Mouse (Mus musculus): ENCODE measurements at regions not wholly inside any gene's neighbourhood (a gene's known extent, or its start where the extent isn't known, plus 50 kb on each side); places are given as distances from the start of the nearest gene placed in this dataset.
"Not testable (repeated sequence)": the region's sequence is repeated elsewhere in the genome, so short reads cannot be mapped to it uniquely, and the experiment has no call there.

DNA sequence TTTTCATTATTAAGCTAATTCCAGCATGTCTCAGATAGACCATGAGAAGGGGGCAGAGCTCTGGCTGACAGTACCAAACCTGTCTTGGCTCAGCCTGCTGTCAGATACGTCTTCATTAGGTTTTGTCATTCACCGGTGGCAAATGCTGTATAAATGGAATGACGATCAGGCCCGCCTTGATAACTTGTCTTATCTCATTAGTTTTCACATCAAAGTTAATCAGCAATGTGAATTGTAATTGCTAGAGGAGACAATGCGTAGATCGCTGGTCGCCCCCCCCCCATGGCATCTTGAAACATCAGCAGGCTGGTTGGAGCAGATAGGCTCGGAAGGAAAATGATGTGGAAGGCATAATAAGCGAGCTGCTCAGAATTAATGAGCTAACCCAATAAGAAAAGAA lies 132.5 kb upstream of the Kiz start:
- DNase-seq (ENCODE audit: extremely low spot score, low spot score): no peak

DNA sequence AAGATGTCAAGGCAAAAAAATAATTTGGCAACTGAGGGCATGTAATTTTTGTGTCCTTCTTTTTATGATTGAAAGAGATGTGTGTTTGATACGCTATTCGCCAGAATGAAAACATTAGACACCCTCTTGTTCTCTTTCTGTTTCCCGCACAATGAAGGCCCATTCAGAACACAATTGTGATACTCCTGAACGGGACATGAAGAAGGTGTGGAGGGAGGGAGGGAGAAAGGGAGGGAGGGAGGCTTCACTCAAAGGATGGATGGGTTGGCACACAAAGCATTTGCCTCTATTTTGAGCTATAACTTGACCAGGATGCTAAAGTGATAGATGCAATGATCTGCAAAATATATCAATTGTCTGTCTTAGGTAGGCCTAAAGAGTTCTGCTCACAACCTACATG lies 132.0 kb upstream of the Kiz start:
- DNase-seq (ENCODE audit: extremely low spot score, low spot score): no peak

DNA sequence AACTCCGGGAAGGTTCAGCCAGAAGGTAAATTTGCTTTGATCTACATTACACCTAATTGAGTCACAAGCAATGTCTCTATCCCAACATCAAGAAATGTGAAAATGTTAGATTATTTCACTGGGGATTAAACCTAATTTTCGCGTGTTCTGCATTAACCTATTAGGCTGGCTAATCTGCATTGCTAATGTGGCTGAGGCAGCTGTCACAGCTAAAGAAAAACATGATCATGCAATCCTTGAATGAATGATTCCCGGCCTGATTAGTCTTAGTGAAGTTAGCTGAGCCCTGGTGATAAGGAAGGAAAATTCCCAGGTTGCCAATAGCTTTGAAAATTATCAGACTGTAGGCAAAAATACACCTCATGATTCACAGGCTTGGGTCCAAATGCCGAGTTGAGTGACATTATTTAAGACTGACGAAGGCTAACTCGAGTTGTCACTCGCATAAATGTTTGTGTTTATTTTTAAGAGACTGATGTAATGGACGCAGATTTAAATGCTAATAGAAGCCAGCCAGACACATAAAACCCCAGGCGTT lies 131.5 kb upstream of the Kiz start:
- no peak for DNase-seq (ENCODE audit: extremely low spot score, low spot score)

DNA sequence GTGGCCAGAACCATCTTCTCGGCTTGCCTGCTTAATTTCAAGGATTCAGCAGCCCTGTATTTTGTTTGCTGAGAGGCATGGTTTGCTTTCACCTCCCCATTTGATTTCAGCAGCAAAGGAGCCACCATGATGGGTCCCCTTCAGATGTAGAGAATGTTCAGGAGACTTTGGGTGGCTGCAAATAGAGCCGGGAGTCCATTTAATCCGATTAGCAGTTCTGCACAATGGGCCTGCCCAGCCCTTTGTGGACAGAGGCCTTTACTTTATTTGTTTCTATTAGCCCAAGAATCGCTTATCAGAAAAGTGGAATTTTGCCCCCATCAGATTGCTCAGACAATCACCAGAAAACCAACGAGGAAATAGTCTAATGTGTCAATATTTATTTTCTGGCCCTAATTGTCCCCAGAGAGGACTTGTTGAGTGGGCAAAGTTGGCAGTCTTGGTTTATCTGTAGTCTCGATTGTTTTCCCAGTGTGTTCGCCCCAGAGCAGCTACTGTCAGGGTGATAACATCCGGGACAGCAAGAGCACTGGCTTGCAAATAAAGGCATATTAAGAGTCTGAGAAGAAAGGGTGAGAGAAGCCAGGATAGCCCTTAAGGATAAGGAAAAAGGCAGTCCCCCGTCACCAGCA lies 130.6 kb upstream of the Kiz start:
- DNase-seq (ENCODE audit: extremely low spot score, low spot score): no peak

DNA sequence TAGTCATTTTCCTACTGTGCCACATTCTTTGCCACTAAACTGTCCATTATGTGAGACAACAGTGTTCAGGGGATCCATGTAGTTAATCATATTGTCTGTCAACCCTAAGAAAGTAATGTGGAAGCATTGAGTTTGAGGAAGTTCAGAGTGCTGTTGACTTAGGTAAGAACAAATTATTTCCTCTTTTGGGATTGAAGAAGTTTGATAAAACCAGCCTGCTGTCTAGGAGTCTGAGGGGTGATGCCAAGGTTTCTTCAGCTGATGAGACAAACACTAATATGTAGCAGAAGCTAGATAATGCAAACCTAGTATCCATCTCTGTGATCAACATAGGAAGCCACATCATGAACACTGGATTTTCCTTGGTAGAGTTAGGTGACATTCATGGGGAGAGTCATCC lies 127.0 kb upstream of the Kiz start:
- DNase-seq (ENCODE audit: extremely low spot score, low spot score): no peak

DNA sequence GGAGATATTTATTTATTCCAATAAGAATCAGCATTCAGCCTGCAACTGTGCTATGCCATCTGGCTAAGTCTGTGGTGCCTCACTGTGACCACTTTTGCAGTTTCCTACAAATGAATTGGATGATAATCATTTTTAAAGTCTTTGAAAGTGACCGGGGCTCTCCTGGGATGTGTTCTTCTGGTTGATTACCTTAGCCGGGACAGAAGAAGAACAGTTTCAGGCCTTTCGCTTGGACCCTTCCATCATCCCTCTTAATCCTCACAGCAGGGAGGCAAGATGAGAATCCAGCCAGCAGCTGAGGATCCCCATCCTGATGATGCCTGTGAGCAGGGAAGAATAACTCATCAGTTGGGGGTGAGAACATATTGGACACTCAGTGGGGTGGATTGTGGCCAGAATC lies 124.6 kb upstream of the Kiz start:
- DNase-seq (ENCODE audit: extremely low spot score, low spot score): no peak

DNA sequence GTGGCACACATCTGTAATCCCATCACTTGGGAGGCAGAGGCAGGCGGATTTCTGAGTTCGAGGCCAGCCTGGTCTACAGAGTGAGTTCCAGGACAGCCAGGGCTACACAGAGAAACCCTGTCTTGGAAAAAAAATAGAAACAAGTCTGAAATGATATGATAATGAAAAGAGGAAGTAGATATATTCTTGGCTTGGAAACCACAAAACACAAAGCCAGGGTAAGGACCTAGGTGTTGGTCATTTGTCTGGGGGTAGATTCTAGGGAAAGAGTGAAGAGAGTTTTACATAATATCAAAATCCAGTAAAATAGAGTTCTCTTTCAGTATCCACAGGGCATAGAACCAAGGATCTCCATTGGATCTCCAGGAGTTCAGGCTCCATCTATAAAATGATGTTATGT lies 122.8 kb upstream of the Kiz start:
- DNase-seq (ENCODE audit: extremely low spot score, low spot score): not testable (repeated sequence)

DNA sequence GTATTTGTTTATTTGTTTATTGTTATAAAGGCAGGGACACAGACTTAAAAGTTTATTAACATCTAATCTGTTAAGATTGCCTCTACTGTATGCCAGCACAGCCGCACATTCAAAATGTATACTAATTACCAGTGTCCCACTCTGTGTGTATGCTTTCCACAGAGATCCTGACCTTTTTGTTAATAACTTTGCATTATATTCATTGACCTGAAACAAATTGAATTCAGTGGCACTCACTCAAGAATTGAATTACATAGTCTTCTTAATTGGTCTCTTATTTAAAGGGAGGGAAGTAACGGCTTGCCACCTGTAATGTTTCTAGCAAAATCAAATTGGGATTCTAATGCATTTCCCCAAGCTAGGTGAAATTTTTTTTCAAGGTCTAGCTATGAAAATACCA lies 111.3 kb upstream of the Kiz start:
- no peak for DNase-seq (ENCODE audit: extremely low spot score, low spot score)

DNA sequence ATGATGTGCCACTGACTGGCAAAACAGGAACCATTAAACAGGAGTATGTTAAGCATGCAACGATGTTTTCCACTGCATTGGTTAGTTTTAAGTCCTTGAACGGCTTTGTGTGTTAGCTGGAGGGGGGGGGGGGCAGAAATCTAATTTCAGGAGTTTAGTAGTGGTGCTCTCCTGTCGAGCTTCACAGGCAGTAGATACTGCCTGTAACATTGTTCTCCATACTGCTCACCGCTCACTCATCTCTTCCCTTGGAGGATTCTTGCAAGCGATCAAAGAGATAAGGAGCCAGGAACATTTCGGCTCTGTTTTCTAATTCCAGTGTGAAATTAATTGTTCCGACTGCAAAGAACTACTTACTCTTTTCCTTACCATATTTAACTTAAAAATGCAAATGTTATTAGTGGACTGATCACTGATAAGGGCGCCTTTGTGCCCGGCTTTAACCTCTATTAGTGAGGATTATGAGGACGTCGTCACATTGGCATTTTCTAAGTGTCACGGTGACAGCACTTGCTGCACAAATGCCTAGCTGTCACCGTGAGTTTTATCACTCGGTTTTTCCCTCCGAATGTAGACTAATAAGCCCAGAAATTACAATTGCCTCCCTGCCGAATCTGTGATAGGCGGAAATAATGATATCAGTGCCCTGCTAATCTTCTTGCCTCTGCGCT lies 110.5 kb upstream of the Kiz start:
- no peak for DNase-seq (ENCODE audit: extremely low spot score, low spot score)

DNA sequence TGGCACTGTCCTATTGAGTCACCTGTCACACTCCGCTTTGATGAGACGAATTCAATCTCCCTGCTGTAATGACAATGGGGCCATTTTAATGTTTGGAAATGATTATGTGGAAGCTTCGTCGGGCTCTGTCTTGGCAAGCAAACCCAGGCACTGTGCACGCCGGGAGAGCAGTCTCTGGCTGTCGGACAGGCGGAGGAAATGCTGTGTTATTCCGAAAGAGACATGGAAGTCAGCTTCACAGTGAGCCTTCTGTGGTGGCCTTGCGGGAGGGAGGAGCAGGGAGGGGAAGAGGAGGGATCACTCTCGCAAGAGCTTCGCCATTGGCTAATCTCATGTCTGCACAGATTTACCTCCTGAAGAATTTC lies 110.0 kb upstream of the Kiz start:
- no peak for DNase-seq (ENCODE audit: extremely low spot score, low spot score)

DNA sequence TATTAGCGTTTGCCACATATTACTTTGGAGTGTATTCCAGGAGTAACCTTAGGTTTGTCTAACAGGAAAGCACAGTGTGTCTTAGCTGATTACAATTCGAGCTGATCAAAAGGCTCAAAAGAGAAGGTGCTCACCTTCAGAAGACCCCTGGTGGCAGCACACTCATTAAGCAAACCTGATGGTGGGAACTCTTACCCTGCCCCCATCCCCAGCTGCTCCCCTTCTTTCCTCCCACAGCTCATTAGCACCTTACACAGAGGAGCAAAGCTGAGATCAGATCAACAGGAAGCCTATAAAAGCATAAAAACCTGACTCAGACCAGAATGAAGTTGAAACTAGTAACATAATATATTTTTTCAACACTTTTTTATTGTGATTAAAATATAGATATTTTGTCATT lies 101.7 kb upstream of the Kiz start:
- no peak for DNase-seq (ENCODE audit: extremely low spot score, low spot score)

DNA sequence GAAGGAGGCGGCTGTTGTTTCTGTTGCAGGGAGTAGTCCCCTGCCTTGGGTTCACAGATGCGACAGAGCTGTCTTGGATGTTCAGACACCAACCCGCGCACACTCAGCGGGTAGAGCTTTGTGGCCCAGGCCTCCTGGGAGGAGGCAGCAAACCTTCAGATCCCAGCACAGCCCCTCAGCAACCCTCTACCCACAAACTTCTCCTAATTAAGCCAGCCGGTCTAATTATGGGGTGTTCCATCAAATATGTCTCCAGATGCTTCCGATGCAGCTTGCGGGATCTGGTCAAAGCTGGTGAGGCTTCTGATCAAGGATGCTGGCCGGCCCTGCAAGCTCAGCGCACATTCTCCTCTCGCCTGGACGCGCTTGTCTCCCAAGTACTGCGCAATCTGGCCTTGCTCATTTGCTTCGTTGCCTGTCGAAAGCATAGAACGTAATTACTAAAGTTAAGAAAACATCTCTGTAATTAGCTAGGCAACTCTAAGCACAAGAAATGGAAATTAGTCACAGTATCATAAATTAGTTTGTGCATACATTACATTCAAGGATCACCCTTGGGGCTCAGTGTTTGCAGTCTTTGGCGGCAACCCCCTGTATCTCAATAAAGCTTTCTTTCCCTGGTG lies 92.0 kb upstream of the Kiz start:
- DNase-seq (ENCODE audit: extremely low spot score, low spot score): no peak

DNA sequence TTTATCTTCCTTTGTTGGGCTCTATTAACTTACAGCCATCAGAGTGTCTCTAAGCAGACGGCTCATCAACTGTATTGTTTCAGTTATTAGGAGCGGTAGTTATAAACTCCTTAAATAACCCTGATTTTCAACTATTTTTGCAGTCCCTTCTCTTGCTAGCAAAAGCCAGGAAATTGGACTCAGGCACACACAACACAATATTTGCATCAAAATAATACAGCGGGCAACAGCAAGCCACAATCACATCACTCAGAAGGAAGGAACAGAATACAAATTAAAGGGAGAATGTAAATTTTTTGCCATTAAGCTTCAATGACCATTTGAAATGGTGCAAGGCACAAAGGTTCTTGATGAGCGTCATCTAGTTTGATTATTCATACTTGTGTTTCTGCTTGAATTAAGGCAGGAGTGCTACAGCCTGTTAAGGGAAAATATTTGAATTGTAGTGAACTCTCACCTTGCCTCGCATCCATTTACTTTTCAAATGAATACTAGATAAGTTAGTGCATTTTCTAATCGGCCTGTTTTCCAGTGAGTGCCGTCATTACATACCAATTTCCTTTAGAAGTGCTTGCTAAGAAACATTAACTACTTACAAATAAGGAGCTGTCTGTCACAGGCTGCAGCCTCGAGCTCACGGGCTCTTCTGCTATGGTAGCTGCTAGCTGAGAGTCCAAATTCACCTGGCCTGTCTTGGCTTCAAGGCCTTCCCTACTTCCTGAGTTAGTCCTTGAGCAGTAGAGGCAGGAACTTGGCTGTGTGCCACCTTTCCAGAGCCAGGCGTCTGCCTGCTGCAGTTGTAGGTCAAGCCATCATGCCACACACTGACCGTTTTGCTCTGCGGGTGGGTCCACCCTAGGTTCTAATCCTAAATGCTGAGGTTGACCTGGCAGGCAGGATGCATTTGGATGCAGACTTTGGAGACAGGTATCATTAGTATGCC lies 91.1 kb upstream of the Kiz start:
- DNase-seq (ENCODE audit: extremely low spot score, low spot score): no peak

DNA sequence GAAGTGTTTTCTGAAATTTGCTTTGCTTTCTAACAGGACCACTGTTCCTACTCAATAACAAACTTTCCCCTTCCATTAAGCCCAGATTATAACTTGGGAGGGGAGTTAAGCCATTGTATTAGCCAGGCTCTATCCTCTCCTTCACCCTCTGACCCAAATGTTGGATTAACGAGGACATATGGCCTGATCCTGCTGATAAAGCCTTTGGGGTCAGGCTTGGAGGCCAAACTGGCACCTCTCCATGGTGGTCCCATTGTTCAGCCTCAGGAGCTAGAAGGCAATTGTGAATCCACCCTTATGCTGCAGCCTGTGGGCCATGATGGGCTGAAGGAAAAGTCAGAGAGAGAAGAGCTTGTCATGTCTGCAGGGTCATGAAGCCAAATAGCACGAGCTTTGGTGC lies 80.8 kb upstream of the Kiz start:
- DNase-seq (ENCODE audit: extremely low spot score, low spot score): no peak

DNA sequence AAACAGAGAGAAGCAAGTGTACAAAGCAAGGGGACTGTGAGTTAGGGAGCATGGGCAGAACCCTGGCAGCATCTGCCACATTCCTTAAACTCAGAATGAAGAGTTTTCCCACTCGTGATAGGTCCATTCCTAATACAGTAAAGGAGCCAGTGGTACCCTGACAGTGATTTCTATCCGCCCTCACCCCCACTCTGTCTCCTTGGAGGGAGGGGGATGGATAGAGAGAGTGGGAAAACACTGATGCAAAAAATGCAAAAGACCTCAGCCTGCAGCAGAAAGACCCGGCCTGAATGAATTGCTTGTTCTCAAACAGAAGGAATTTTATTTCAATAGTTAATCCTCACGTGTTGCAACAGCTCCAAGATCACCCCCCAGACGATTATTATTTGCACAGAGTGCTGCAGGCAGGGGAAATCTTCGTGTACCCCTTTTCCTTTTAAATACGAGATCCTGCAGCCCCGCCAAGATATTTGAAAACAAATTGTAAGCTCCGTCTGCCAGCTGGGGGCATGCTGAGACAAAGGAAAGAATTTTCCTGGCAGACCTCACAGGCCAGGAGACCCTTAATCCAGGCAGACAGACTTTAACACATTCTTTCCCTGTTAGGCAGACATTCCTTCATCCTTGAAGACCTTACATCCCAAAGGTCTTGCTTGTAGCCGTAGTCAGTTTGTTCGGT lies 68.4 kb upstream of the Kiz start:
- DNase-seq (ENCODE audit: extremely low spot score, low spot score): peak; percentile 35

DNA sequence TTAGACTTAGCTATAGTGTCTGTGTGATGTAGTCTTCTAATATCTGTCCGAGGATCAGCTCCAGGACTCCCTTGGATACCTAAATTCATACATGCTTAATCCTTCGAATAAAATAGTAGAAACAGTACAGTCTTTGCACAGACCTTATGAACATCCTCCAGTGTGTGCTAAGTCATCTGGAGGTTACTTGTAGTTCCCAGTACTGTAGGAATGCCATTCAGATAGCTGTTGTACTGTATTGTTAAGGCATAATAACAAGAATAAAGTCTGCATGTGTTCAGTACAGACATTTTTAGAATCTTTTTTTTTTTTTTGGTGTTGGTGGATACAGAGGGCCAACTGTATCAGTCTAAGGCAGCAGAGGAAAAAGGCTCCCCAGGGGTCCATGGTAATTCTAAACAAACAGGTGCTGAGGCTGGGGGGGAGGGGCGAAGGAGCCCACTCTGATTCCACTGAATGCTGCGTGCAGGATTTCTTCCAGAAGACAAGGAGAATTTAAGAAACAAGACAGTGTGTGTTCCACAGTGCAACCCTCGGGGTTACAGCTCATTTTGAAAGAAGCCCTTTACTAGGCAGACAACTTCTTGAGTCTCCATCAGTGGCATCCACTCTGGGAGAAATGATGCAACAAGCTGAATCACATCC lies 67.7 kb upstream of the Kiz start:
- no peak for DNase-seq (ENCODE audit: extremely low spot score, low spot score)

DNA sequence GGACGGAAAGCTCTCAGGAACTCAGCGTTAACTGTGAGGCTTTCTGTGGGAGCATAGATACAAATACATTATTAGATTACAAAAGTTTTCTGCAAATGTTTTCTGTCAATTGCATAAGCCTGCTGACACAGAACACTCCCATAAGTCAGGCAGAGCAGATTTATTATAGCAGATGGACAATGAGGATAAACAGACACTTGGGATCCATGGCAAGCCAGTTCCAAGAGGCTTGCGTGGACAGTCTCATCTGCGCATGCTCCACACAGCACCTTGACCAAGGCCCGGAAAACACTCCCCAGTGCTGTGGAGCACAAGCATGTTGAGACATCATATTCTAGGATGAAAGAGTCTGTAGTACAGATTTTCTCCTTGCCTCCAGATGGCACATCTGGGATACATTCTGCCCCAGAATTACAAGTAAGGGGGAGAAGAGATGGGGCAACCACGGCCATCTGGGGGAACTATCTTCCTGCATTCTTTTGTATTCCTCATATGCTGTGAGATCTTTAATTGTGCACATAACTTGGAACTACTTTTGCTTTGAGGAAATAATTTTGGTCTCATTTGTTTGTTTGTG lies 62.7 kb upstream of the Kiz start:
- DNase-seq (ENCODE audit: extremely low spot score, low spot score): no peak

DNA sequence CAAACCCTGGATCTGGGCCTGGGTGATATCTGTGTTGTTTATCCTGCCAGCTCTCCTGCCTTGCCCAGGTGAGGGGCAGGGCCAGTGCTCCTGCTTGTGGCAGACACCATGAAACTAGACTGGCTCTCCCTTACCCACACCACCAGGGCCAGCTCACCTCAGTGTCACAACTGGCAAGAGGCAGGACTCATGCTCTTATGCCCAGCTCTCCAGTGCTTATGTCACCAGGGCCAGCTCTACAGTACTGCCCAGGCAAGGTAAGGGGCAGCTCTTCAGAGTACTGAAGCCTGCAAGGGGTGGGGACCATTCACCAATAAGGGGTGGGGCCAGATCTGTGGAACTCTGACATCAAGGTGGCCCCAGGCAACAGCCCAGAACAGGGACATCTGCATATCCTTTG lies 52.7 kb upstream of the Kiz start:
- DNase-seq (ENCODE audit: extremely low spot score, low spot score): no peak

Measured in neural tube, embryonic 10.5 days (tissue).